Mouse (Mus musculus) central nervous system, embryonic 14 days (tissue): Measurements from ENCODE around the gene Syngr1. TPM values are rescaled to one million over a fixed set of nuclear protein-coding genes. Genes with fewer than 3 reads are reported as not detected.

Experiments used
- polyA plus RNA-seq: library from polyadenylated mRNA; depleted of rRNA; stranded (reverse); fragments of >200 nt; gene quantifications from 2 replicates; pipeline ENCODE4 v1.2.3, GENCODE M21; 2012; rRNA removed

The Syngr1 gene
- 48.6 and 57.1 TPM in 2 replicates for polyA plus RNA-seq

GRCm38 (mm10) chr15:80091121-80091955, at the start of gene Syngr1, which contains the start of gene Rpl3:
Gene Syngr1 (plus strand): TSS chr15:80091334.
Gene Rpl3 (minus strand): TSS chr15:80091868.

GRCm38 (mm10) chr15:80132993-80133586, 42.0 kb downstream of the Syngr1 start, which contains the start of gene Tab1:
Gene Tab1 (plus strand): TSS chr15:80133127.

Other genes starting within 250 kb of the Syngr1 start
- gene Apobec3, start 199.7 kb upstream of the Syngr1 start, polyA plus RNA-seq, result 7.2 and 8.8 TPM in 2 replicates
- 12.1 and 13.0 TPM in 2 replicates for gene Cbx7, start 120.2 kb upstream of the Syngr1 start, polyA plus RNA-seq
- gene Pdgfb, start 76.4 kb upstream of the Syngr1 start, polyA plus RNA-seq, result 10.8 and 12.8 TPM in 2 replicates
- gene Rpl3, start 534 bp downstream of the Syngr1 start, polyA plus RNA-seq, result 1,038 and 1,063 TPM in 2 replicates
- gene Tab1, start 41.8 kb downstream of the Syngr1 start, polyA plus RNA-seq, result 44.6 and 48.4 TPM in 2 replicates
- 41.9 and 43.1 TPM in 2 replicates for gene Mgat3, start 82.4 kb downstream of the Syngr1 start, polyA plus RNA-seq
- 15.4 and 15.8 TPM in 2 replicates for gene Mief1, start 142.7 kb downstream of the Syngr1 start, polyA plus RNA-seq
- gene AC140267.1, start 144.5 kb downstream of the Syngr1 start, polyA plus RNA-seq, result not detected in 2 replicates
- 252 and 295 TPM in 2 replicates for gene Atf4, start 163.8 kb downstream of the Syngr1 start, polyA plus RNA-seq
- gene Rps19bp1, start 173.0 kb downstream of the Syngr1 start, polyA plus RNA-seq, result 52.0 and 55.4 TPM in 2 replicates
- 3.1 and 3.2 TPM in 2 replicates for gene Cacna1i, start 195.9 kb downstream of the Syngr1 start, polyA plus RNA-seq